Mouse (Mus musculus): Measurements from ENCODE around the gene Tmem106a. TPM values are rescaled to one million over a fixed set of nuclear protein-coding genes. Genes with fewer than 3 reads are reported as not detected.
"Not testable (repeated sequence)": the region's sequence is repeated elsewhere in the genome, so short reads cannot be mapped to it uniquely, and the experiment has no call there.

Gene Tmem106a
- polyA plus RNA-seq, 1 experiment from 2014 or later: 122 TPM

GRCm38 (mm10) chr11:101588868-101589267, 6.8 kb downstream of the Tmem106a start:
- no peak for TF ChIP-seq CTCF (IDR thresholded peaks at IDR 0.05; ENCODE audit: low read depth)
- Histone ChIP-seq H3K27me3 (replicated peaks; ENCODE audit: control insufficient read depth, insufficient read depth, low read length) (no peaks in the 10 kb centered on the region), H3K36me3 (ENCODE audit: control insufficient read depth, insufficient read depth) (peaks cover 41% of the 10 kb centered on the region), H3K4me2 (replicated peaks; ENCODE audit: low read depth) (no peak overlapping the region), H3K9ac (ENCODE audit: low read depth, low read length) (no peak overlapping the region), H3K9me3 (ENCODE audit: control insufficient read depth) (no peaks in the 10 kb centered on the region), H3K27ac (ENCODE audit: low read depth, low read length) (0 out of 2 replicates have a peak overlapping the region, but pooled peaks have one; percentile 78), H3K4me3 (ENCODE audit: low read depth, low read length) (no peak overlapping the region), H3K4me1 (replicated peaks; ENCODE audit: control insufficient read depth, insufficient read depth, low read length) (0 out of 2 replicates have a peak, but pooled peaks cover 11% of the 10 kb centered on the region)
- 89% methylated on average over 7 of the region's 7 CpGs for WGBS
- no peak for ATAC-seq

GRCm38 (mm10) chr11:101589444-101589843, 7.4 kb downstream of the Tmem106a start:
- Histone ChIP-seq H3K4me2 (replicated peaks; ENCODE audit: low read depth) (peak overlapping the region; percentile 4; the same call in 1 of the 2 replicates), H3K4me1 (replicated peaks; ENCODE audit: control insufficient read depth, insufficient read depth, low read length) (0 out of 2 replicates have a peak, but pooled peaks cover 11% of the 10 kb centered on the region), H3K36me3 (ENCODE audit: control insufficient read depth, insufficient read depth) (peaks cover 36% of the 10 kb centered on the region), H3K9ac (ENCODE audit: low read depth, low read length) (no peak overlapping the region), H3K27me3 (replicated peaks; ENCODE audit: control insufficient read depth, insufficient read depth, low read length) (no peaks in the 10 kb centered on the region), H3K4me3 (ENCODE audit: low read depth, low read length) (no peak overlapping the region), H3K9me3 (ENCODE audit: control insufficient read depth) (no peaks in the 10 kb centered on the region), H3K27ac (ENCODE audit: low read depth, low read length) (peak overlapping the region; percentile 78)
- ATAC-seq: peak; percentile 50
- 15% methylated on average over 5 of the region's 5 CpGs for WGBS
- TF ChIP-seq CTCF (IDR thresholded peaks at IDR 0.05; ENCODE audit: low read depth): peak; percentile 89

- WGBS: 40% methylated on average over 12 of the region's 12 CpGs
- Histone ChIP-seq H3K9me3 (ENCODE audit: control insufficient read depth) (no peaks in the 10 kb centered on the region), H3K36me3 (ENCODE audit: control insufficient read depth, insufficient read depth) (peaks cover 35% of the 10 kb centered on the region), H3K9ac (ENCODE audit: low read depth, low read length) (no peak overlapping the region), H3K4me1 (replicated peaks; ENCODE audit: control insufficient read depth, insufficient read depth, low read length) (0 out of 2 replicates have a peak, but pooled peaks cover 11% of the 10 kb centered on the region), H3K27ac (ENCODE audit: low read depth, low read length) (peak overlapping the region; percentile 78), H3K4me3 (ENCODE audit: low read depth, low read length) (no peak overlapping the region), H3K27me3 (replicated peaks; ENCODE audit: control insufficient read depth, insufficient read depth, low read length) (no peaks in the 10 kb centered on the region), H3K4me2 (replicated peaks; ENCODE audit: low read depth) (peak overlapping the region; percentile 4)
- ATAC-seq: peak; percentile 20; the same call in 1 of the 2 replicates
- TF ChIP-seq CTCF (IDR thresholded peaks at IDR 0.05; ENCODE audit: low read depth): no peak
These were observed 8.1 kb downstream of the Tmem106a start for GRCm38 (mm10) chr11:101589989-101590624.

GRCm38 (mm10) chr11:101599156-101599555, 17.1 kb downstream of the Tmem106a start, which contains the start of gene Gm11634:
Gm11634 (minus strand) TSS chr11:101599256.
- no peaks in the 10 kb centered on the region for H3K4me1 ChIP-seq (replicated peaks; ENCODE audit: control insufficient read depth, insufficient read depth, low read length)
- no peaks in the 10 kb centered on the region for H3K36me3 ChIP-seq (ENCODE audit: control insufficient read depth, insufficient read depth)
- H3K4me2 ChIP-seq (replicated peaks; ENCODE audit: low read depth): no peak within 1 kb of the TSS
- no peak for TF ChIP-seq CTCF (IDR thresholded peaks at IDR 0.05; ENCODE audit: low read depth)
- no peak within 1 kb of the TSS for H3K9ac ChIP-seq (ENCODE audit: low read depth, low read length)
- H3K27me3 ChIP-seq (replicated peaks; ENCODE audit: control insufficient read depth, insufficient read depth, low read length): 0 out of 2 replicates have a peak, but pooled peaks cover 6% of the 10 kb centered on the region
- H3K4me3 ChIP-seq (ENCODE audit: low read depth, low read length): no peak within 1 kb of the TSS
- WGBS: 79% methylated on average over 6 of the region's 6 CpGs
- no peaks in the 10 kb centered on the region for H3K9me3 ChIP-seq (ENCODE audit: control insufficient read depth)
- no peak within 1 kb of the TSS for H3K27ac ChIP-seq (ENCODE audit: low read depth, low read length)
- no peak for ATAC-seq

- Histone ChIP-seq H3K4me3 (ENCODE audit: low read depth, low read length) (no peak overlapping the region), H3K9ac (ENCODE audit: low read depth, low read length) (no peak overlapping the region), H3K36me3 (ENCODE audit: control insufficient read depth, insufficient read depth) (no peaks in the 10 kb centered on the region), H3K27me3 (replicated peaks; ENCODE audit: control insufficient read depth, insufficient read depth, low read length) (0 out of 2 replicates have a peak, but pooled peaks cover 6% of the 10 kb centered on the region), H3K4me2 (replicated peaks; ENCODE audit: low read depth) (no peak overlapping the region), H3K4me1 (replicated peaks; ENCODE audit: control insufficient read depth, insufficient read depth, low read length) (no peaks in the 10 kb centered on the region), H3K27ac (ENCODE audit: low read depth, low read length) (no peak overlapping the region), H3K9me3 (ENCODE audit: control insufficient read depth) (no peaks in the 10 kb centered on the region)
- WGBS: 7% methylated on average over 3 of the region's 3 CpGs
- ATAC-seq: no peak
- no peak for TF ChIP-seq CTCF (IDR thresholded peaks at IDR 0.05; ENCODE audit: low read depth)
These were observed 20.4 kb downstream of the Tmem106a start for GRCm38 (mm10) chr11:101602491-101602890.

- Histone ChIP-seq H3K4me1 (replicated peaks; ENCODE audit: control insufficient read depth, insufficient read depth, low read length) (no peaks in the 10 kb centered on the region), H3K9me3 (ENCODE audit: control insufficient read depth) (no peaks in the 10 kb centered on the region), H3K4me3 (ENCODE audit: low read depth, low read length) (no peak overlapping the region), H3K27ac (ENCODE audit: low read depth, low read length) (no peak overlapping the region; the same call in 1 of the 2 replicates), H3K27me3 (replicated peaks; ENCODE audit: control insufficient read depth, insufficient read depth, low read length) (0 out of 2 replicates have a peak, but pooled peaks cover 5% of the 10 kb centered on the region), H3K9ac (ENCODE audit: low read depth, low read length) (no peak overlapping the region), H3K4me2 (replicated peaks; ENCODE audit: low read depth) (peak overlapping the region; percentile 58), H3K36me3 (ENCODE audit: control insufficient read depth, insufficient read depth) (no peaks in the 10 kb centered on the region)
- WGBS: 5% methylated on average over 3 of the region's 3 CpGs
- no peak for TF ChIP-seq CTCF (IDR thresholded peaks at IDR 0.05; ENCODE audit: low read depth)
- ATAC-seq: no peak
These were observed 22.1 kb downstream of the Tmem106a start for GRCm38 (mm10) chr11:101604116-101604515.

GRCm38 (mm10) chr11:101604531-101605453, 22.8 kb downstream of the Tmem106a start:
- ATAC-seq: peak; percentile 75
- not testable (repeated sequence) for H3K36me3 ChIP-seq (ENCODE audit: control insufficient read depth, insufficient read depth); H3K9me3 ChIP-seq (ENCODE audit: control insufficient read depth); H3K27me3 ChIP-seq (replicated peaks; ENCODE audit: control insufficient read depth, insufficient read depth, low read length); H3K27ac ChIP-seq (ENCODE audit: low read depth, low read length); H3K4me1 ChIP-seq (replicated peaks; ENCODE audit: control insufficient read depth, insufficient read depth, low read length); H3K9ac ChIP-seq (ENCODE audit: low read depth, low read length)
- under 1% methylated on average over 29 of the region's 30 CpGs for WGBS
- Histone ChIP-seq H3K4me3 (ENCODE audit: low read depth, low read length) (0 out of 2 replicates have a peak overlapping the region, but pooled peaks have one; percentile 21), H3K4me2 (replicated peaks; ENCODE audit: low read depth) (peak overlapping the region; percentile 58)

- not testable (repeated sequence) for H3K9ac ChIP-seq (ENCODE audit: low read depth, low read length); H3K27ac ChIP-seq (ENCODE audit: low read depth, low read length); ATAC-seq; H3K4me2 ChIP-seq (replicated peaks; ENCODE audit: low read depth); H3K4me1 ChIP-seq (replicated peaks; ENCODE audit: control insufficient read depth, insufficient read depth, low read length); H3K4me3 ChIP-seq (ENCODE audit: low read depth, low read length); H3K36me3 ChIP-seq (ENCODE audit: control insufficient read depth, insufficient read depth); H3K9me3 ChIP-seq (ENCODE audit: control insufficient read depth); H3K27me3 ChIP-seq (replicated peaks; ENCODE audit: control insufficient read depth, insufficient read depth, low read length)
- WGBS: 92% methylated on average over 4 of the region's 4 CpGs
These were observed 25.1 kb downstream of the Tmem106a start for GRCm38 (mm10) chr11:101607134-101607533.

Data from intestine, postnatal 0 days (tissue).